Mouse (Mus musculus): Measurements from ENCODE around the gene Ttc23.

- TF ChIP-seq CTCF (IDR thresholded peaks at IDR 0.05) (no peak), EP300 (IDR thresholded peaks at IDR 0.05) (no peak)
Measured at GRCm38 (mm10) chr7:67636161-67636560, 11.0 kb upstream of the Ttc23 start.
